ENCODE assay signal across 9 mouse cellular contexts in the genomic region with DNA sequence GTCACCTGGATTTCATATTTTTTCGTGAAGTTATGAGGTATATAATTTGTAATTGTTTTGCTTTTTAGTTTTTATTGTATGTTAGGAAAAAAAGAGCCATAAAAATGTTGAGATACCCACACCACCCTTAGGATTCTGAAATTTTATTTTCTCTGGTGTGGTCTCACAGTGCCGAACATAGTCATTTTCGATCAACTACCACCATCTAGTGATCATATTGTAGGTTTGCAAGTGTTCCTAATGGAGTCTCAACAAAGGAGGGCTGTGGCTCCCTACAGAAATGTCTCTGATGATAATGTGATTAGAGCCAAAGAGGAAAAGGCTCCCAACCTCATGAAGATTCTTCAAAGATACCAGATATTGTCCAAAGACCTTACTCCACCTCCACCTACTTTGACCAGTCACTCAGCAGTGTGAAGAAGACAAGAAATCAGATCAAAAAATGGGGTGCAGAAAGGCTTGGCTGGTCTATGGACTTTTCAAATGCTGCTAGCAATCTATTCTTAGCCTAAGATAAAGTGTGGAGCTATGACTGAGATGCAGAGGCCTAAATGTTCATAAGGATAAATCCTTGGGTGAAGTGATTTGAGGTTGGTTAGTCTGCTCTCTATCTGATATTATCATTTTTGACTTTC.
DNase-seq lines count a peak whose midpoint lies in the region; ATAC-seq lines count a peak whose summit lies in the region.
"Had no signal": no experiment of that assay in that cellular context is flagged by ENCODE, and none has a peak within 500 bp of the region (broad histone marks: within the 10 kb centered on the region; RNA-seq: fewer than 3 reads in every experiment).

No protein-coding gene starts in this region.

- no peaks in the 10 kb centered on the region for H3K9me3 ChIP-seq in limb, embryonic 12.5 days
- H3K9me3 ChIP-seq: heart, embryonic 15.5 days had no signal

- H3K4me3 ChIP-seq in limb, embryonic 12.5 days (replicated peaks) = no peak overlapping the region
- H3K4me3 ChIP-seq: heart, embryonic 15.5 days had no signal

- WGBS in limb, embryonic 12.5 days = 39% methylated on average over 3 of the region's 3 CpGs

- no peaks in the 10 kb centered on the region for H3K36me3 ChIP-seq in limb, embryonic 12.5 days
- H3K36me3 ChIP-seq: heart, embryonic 15.5 days had no signal

- H3K9ac ChIP-seq in limb, embryonic 12.5 days (replicated peaks) = no peak overlapping the region
- H3K9ac ChIP-seq: heart, embryonic 15.5 days had no signal

- no peak overlapping the region for H3K4me2 ChIP-seq in limb, embryonic 12.5 days
- H3K4me2 ChIP-seq: heart, embryonic 15.5 days had no signal

- peaks cover 4% of the 10 kb centered on the region; the same call in 1 of the 2 replicates for H3K4me1 ChIP-seq in limb, embryonic 12.5 days (replicated peaks)
- H3K4me1 ChIP-seq: heart, embryonic 15.5 days had no signal

- DNase-seq in frontal cortex, postnatal 14 days (ENCODE audit: low spot score in 2 of 2) = no peak
- DNase-seq in 3T3-L1 (ENCODE audit: low read depth, low spot score) = peak; percentile 47
- DNase-seq in embryo, embryonic 11 days = peak; percentile 63
- DNase-seq in telencephalon, adult 2 months (ENCODE audit: low read depth, low spot score) = peak; percentile 35
- no peak for DNase-seq in spleen, postnatal 4 days (ENCODE audit: low spot score in 2 of 2)

- peak; percentile 54 for ATAC-seq in frontal cortex, adult (ENCODE audit: low TSS enrichment)
- peak; percentile 85; the same call in 1 of the 2 replicates for ATAC-seq in limb, embryonic 12.5 days (ENCODE audit: insufficient number of reproducible peaks, insufficient read depth, low FRiP score, low TSS enrichment, low read depth)
- no peak for ATAC-seq in erythroid progenitor cell, adult 5-6 weeks (replicated peaks; ENCODE audit: low FRiP score, poor library complexity, severe bottlenecking)

- H3K27me3 ChIP-seq in limb, embryonic 12.5 days = no peaks in the 10 kb centered on the region
- H3K27me3 ChIP-seq: heart, embryonic 15.5 days had no signal

- H3K27ac ChIP-seq in limb, embryonic 12.5 days = no peak overlapping the region
- H3K27ac ChIP-seq: heart, embryonic 15.5 days had no signal

Comparison
In these comparisons a context has a peak if more than half of its experiments do, and no peak if none do; other contexts are left out.
1. DNase-seq: peak in 3T3-L1 (single experiment), embryo, embryonic 11 days (single experiment) and telencephalon, adult 2 months (single experiment); none in frontal cortex, postnatal 14 days (0 of 2) and spleen, postnatal 4 days (0 of 2).